Comparison of ENCODE assay signal across 11 mouse cellular contexts in the genomic region with DNA sequence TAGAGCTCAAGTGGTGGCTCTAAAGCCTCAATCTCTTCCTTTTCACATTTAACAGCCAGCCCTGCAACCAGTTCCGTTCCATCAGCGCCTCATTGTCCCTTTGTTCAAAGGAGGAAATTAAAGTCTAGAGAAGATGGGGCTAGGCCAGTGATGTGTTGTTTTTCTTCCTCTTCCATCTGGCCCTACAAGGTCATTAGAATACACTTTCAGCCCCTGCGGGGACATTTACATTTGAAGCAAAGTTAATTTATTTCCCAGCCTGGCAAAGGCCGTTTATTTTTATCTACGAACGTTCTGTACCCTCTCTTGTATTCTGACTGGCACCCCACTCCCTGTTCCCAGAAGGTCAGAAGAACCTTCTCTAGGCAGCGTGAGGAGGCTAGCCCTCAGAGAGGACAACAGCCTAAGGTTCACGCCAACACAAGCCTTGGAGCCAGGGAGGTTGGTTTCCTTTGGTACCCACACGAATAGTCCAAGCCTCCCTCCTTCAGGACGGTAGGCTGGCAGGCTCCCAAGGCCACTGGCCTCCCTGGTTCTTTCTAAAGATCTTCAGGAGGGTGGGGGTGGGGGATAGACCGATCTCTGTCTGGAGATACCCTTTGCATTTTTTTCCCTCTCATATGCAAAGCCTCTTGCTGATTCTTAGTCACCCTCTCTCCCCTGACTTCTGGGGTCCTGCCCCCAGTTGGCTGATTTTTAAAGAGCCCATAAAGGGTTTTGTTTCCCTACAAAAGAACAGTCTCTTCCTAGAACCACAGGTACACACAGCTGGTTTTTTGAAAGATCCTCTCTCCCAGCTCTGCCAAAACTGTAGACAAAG.
DNase-seq lines count a peak whose midpoint lies in the region; ATAC-seq and TF ChIP-seq lines count a peak whose summit lies in the region.
"Had no signal": no experiment of that assay in that cellular context is flagged by ENCODE, and none has a peak within 500 bp of the region (broad histone marks: within the 10 kb centered on the region; RNA-seq: fewer than 3 reads in every experiment).

No protein-coding gene starts in this region.

- H3K27ac ChIP-seq in lung, embryonic 14.5 days (ENCODE audit: low read depth), result peak overlapping the region; percentile 19
- H3K27ac ChIP-seq in kidney, embryonic 15.5 days, result peak overlapping the region; percentile 58; the same call in 1 of the 2 replicates
- H3K27ac ChIP-seq: embryonic facial prominence, embryonic 12.5 days; liver, embryonic 15.5 days had no signal

- 51% methylated on average over 11 of the region's 11 CpGs for WGBS in lung, embryonic 14.5 days
- 38% methylated on average over 11 of the region's 11 CpGs for WGBS in lung, adult 2 months
- 37% methylated on average over 11 of the region's 11 CpGs for WGBS in kidney, embryonic 15.5 days

- H3K9me3 ChIP-seq in lung, embryonic 14.5 days (ENCODE audit: low read depth, low read length), result no peaks in the 10 kb centered on the region
- no peaks in the 10 kb centered on the region for H3K9me3 ChIP-seq in kidney, embryonic 15.5 days (replicated peaks)
- H3K9me3 ChIP-seq: embryonic facial prominence, embryonic 12.5 days; liver, embryonic 15.5 days had no signal

- no peak for TF ChIP-seq CTCF in lung, embryonic 14.5 days (IDR thresholded peaks at IDR 0.05; ENCODE audit: low read depth)
- TF ChIP-seq CTCF in lung, adult 2 months (IDR thresholded peaks at IDR 0.05; ENCODE audit: insufficient read depth, low read length), result no peak

- no peaks in the 10 kb centered on the region for H3K36me3 ChIP-seq in lung, embryonic 14.5 days (ENCODE audit: insufficient read depth)
- no peaks in the 10 kb centered on the region for H3K36me3 ChIP-seq in kidney, embryonic 15.5 days
- H3K36me3 ChIP-seq: embryonic facial prominence, embryonic 12.5 days; liver, embryonic 15.5 days had no signal

- peak; percentile 23 for DNase-seq in adrenal gland, postnatal 10 days
- no peak for DNase-seq in adrenal gland, postnatal 4 days (ENCODE audit: low spot score in 2 of 2)
- DNase-seq in lung, embryonic 14.5 days, result peak; percentile 32
- DNase-seq in lung, adult 2 months, result no peak
- DNase-seq in testis, postnatal 10 days (ENCODE audit: low spot score), result peak; percentile 63
- DNase-seq in urinary bladder, postnatal 10 days (ENCODE audit: low spot score), result no peak
- no peak for DNase-seq in spleen, postnatal 4 days (ENCODE audit: low spot score in 2 of 2)

- H3K9ac ChIP-seq in lung, embryonic 14.5 days, result no peak overlapping the region
- no peak overlapping the region for H3K9ac ChIP-seq in kidney, embryonic 15.5 days
- H3K9ac ChIP-seq: embryonic facial prominence, embryonic 12.5 days; liver, embryonic 15.5 days had no signal

- H3K4me1 ChIP-seq in lung, embryonic 14.5 days (ENCODE audit: insufficient read depth), result no peaks in the 10 kb centered on the region; the same call in 1 of the 2 replicates
- peaks cover 9% of the 10 kb centered on the region for H3K4me1 ChIP-seq in lung, adult 2 months (ENCODE audit: control insufficient read depth, insufficient read depth, low read length)
- H3K4me1 ChIP-seq in kidney, embryonic 15.5 days, result peaks cover 42% of the 10 kb centered on the region

- no peaks in the 10 kb centered on the region for H3K27me3 ChIP-seq in lung, embryonic 14.5 days (ENCODE audit: insufficient read depth, low read length)
- no peaks in the 10 kb centered on the region for H3K27me3 ChIP-seq in kidney, embryonic 15.5 days
- H3K27me3 ChIP-seq: embryonic facial prominence, embryonic 12.5 days; liver, embryonic 15.5 days had no signal

- no peak overlapping the region for H3K4me3 ChIP-seq in lung, embryonic 14.5 days (ENCODE audit: low read depth, low read length)
- no peak overlapping the region for H3K4me3 ChIP-seq in lung, adult 2 months (replicated peaks; ENCODE audit: extremely low read depth, low read depth, low read length)
- no peak overlapping the region for H3K4me3 ChIP-seq in kidney, embryonic 15.5 days (replicated peaks)
- H3K4me3 ChIP-seq: embryonic facial prominence, embryonic 12.5 days; liver, embryonic 15.5 days had no signal

- ATAC-seq in lung, embryonic 14.5 days (ENCODE audit: insufficient read depth), result no peak
- no peak for ATAC-seq in kidney, embryonic 15.5 days (replicated peaks; ENCODE audit: low FRiP score)
- ATAC-seq: hindbrain, embryonic 16.5 days had no signal

- H3K4me2 ChIP-seq in lung, embryonic 14.5 days, result no peak overlapping the region
- H3K4me2 ChIP-seq in kidney, embryonic 15.5 days, result no peak overlapping the region
- H3K4me2 ChIP-seq: embryonic facial prominence, embryonic 12.5 days; liver, embryonic 15.5 days had no signal

- TF ChIP-seq POLR2A in lung, adult 2 months (IDR thresholded peaks at IDR 0.05; ENCODE audit: borderline replicate concordance, extremely low read depth, low read depth, low read length), result no peak

Comparison
In these comparisons a context has a peak if more than half of its experiments do, and no peak if none do; other contexts are left out.
1. DNase-seq: peak in adrenal gland, postnatal 10 days (single experiment), lung, embryonic 14.5 days (single experiment) and testis, postnatal 10 days (single experiment); none in adrenal gland, postnatal 4 days (0 of 2), lung, adult 2 months (single experiment), urinary bladder, postnatal 10 days (single experiment) and spleen, postnatal 4 days (0 of 2).